Mouse (Mus musculus): ENCODE data around the gene Sycp1. TPM values are rescaled to one million over a fixed set of nuclear protein-coding genes. Genes with fewer than 3 reads are reported as not detected.

Gene Sycp1
- not detected in 2 replicates for polyA plus RNA-seq (2012; rRNA removed)

- no peak for DNase-seq (ENCODE audit: extremely low spot score in 1 of 2, low spot score in 1 of 2)
Measured at GRCm38 (mm10) chr3:102935451-102936354, at the start of gene Sycp1. Gene Sycp1 (minus strand): TSS chr3:102936100.

- no peak for DNase-seq (ENCODE audit: extremely low spot score in 1 of 2, low spot score in 1 of 2)
Measured at GRCm38 (mm10) chr3:102980349-102980736, 44.4 kb upstream of the Sycp1 start.

- peak in 1 of 2 experiments; percentile 28 for DNase-seq (ENCODE audit: extremely low spot score in 1 of 2, low spot score in 1 of 2)
Measured at GRCm38 (mm10) chr3:102979550-102980348, 43.8 kb upstream of the Sycp1 start.

GRCm38 (mm10) chr3:102976906-102977305 lies 41.0 kb upstream of the Sycp1 start:
- no peak for DNase-seq (ENCODE audit: extremely low spot score in 1 of 2, low spot score in 1 of 2)

GRCm38 (mm10) chr3:102970508-102970907 lies 34.6 kb upstream of the Sycp1 start:
- no peak for DNase-seq (ENCODE audit: extremely low spot score in 1 of 2, low spot score in 1 of 2)

GRCm38 (mm10) chr3:102970067-102970466 lies 34.2 kb upstream of the Sycp1 start:
- DNase-seq (ENCODE audit: extremely low spot score in 1 of 2, low spot score in 1 of 2), result no peak

GRCm38 (mm10) chr3:102964033-102964432 lies 28.1 kb upstream of the Sycp1 start, which contains the start of gene Nr1h5:
Gene Nr1h5 (minus strand): TSS chr3:102964133.
- no peak for DNase-seq (ENCODE audit: extremely low spot score in 1 of 2, low spot score in 1 of 2)

GRCm38 (mm10) chr3:102955596-102955995 lies 19.7 kb upstream of the Sycp1 start:
- DNase-seq (ENCODE audit: extremely low spot score in 1 of 2, low spot score in 1 of 2), result no peak

- DNase-seq (ENCODE audit: extremely low spot score in 1 of 2, low spot score in 1 of 2), result no peak
Measured at GRCm38 (mm10) chr3:102955143-102955542, 19.2 kb upstream of the Sycp1 start.

- no peak for DNase-seq (ENCODE audit: extremely low spot score in 1 of 2, low spot score in 1 of 2)
Measured at GRCm38 (mm10) chr3:102954476-102954875, 18.6 kb upstream of the Sycp1 start.

GRCm38 (mm10) chr3:102946861-102947260 lies 11.0 kb upstream of the Sycp1 start:
- no peak for DNase-seq (ENCODE audit: extremely low spot score in 1 of 2, low spot score in 1 of 2)

- no peak for DNase-seq (ENCODE audit: extremely low spot score in 1 of 2, low spot score in 1 of 2)
Measured at GRCm38 (mm10) chr3:102946312-102946711, 10.4 kb upstream of the Sycp1 start.

- DNase-seq (ENCODE audit: extremely low spot score in 1 of 2, low spot score in 1 of 2), result peak in 1 of 2 experiments; percentile 1
Measured at GRCm38 (mm10) chr3:102938100-102938499, 2.2 kb upstream of the Sycp1 start.

GRCm38 (mm10) chr3:102899136-102899535 lies 36.8 kb downstream of the Sycp1 start:
- DNase-seq (ENCODE audit: extremely low spot score in 1 of 2, low spot score in 1 of 2), result no peak

GRCm38 (mm10) chr3:102880529-102880928 lies 55.4 kb downstream of the Sycp1 start:
- no peak for DNase-seq (ENCODE audit: extremely low spot score in 1 of 2, low spot score in 1 of 2)

- DNase-seq (ENCODE audit: extremely low spot score in 1 of 2, low spot score in 1 of 2), result no peak
Measured at GRCm38 (mm10) chr3:102848661-102849060, 87.2 kb downstream of the Sycp1 start.

GRCm38 (mm10) chr3:102842386-102842785 lies 93.5 kb downstream of the Sycp1 start:
- no peak for DNase-seq (ENCODE audit: extremely low spot score in 1 of 2, low spot score in 1 of 2)

- peak; percentile 38 to 89 for DNase-seq (ENCODE audit: extremely low spot score in 1 of 2, low spot score in 1 of 2)
Measured at GRCm38 (mm10) chr3:102803937-102804336, 132.0 kb downstream of the Sycp1 start.

- no peak for DNase-seq (ENCODE audit: extremely low spot score in 1 of 2, low spot score in 1 of 2)
Measured at GRCm38 (mm10) chr3:102787369-102787768, 148.5 kb downstream of the Sycp1 start.

GRCm38 (mm10) chr3:102782618-102783017 lies 153.3 kb downstream of the Sycp1 start, which contains the start of gene Tshb:
Gene Tshb (minus strand): TSS chr3:102782718.
- no peak for DNase-seq (ENCODE audit: extremely low spot score in 1 of 2, low spot score in 1 of 2)

GRCm38 (mm10) chr3:102773018-102773417 lies 162.9 kb downstream of the Sycp1 start:
- no peak for DNase-seq (ENCODE audit: extremely low spot score in 1 of 2, low spot score in 1 of 2)

Data from frontal cortex, adult 2 months (tissue).